Mouse (Mus musculus) ES-Bruce4 (cell line): ENCODE measurements around the gene Gm47985. TPM values are rescaled to one million over a fixed set of nuclear protein-coding genes. Genes with fewer than 3 reads are reported as not detected.
"Not testable (repeated sequence)": the region's sequence is repeated elsewhere in the genome, so short reads cannot be mapped to it uniquely, and the experiment has no call there.

Source experiments
- H3K27ac ChIP-seq: 2 replicates; pipeline ENCODE4 v1.5.1; 2012; ENCODE audit warnings: low read length, inconsistent platforms; ENCODE audit not compliant: insufficient read depth
- H3K27me3 ChIP-seq: 2 replicates; pipeline ENCODE4 v1.6.1; 2012; ENCODE audit warnings: mild to moderate bottlenecking, low read length, inconsistent platforms; ENCODE audit not compliant: control insufficient read depth, poor library complexity, insufficient read depth, severe bottlenecking
- H3K36me3 ChIP-seq: 2 replicates; pipeline ENCODE4 v1.6.1; 2012; ENCODE audit warnings: inconsistent platforms, mild to moderate bottlenecking, low read length, moderate library complexity; ENCODE audit not compliant: control insufficient read depth, poor library complexity, insufficient read depth, severe bottlenecking
- H3K4me1 ChIP-seq: one replicate; pipeline ENCODE4 v1.8.1; 2011; ENCODE audit warnings: low read length; ENCODE audit not compliant: control insufficient read depth, insufficient read depth
- H3K4me3 ChIP-seq: 2 replicates; pipeline ENCODE4 v1.5.1; 2011; ENCODE audit warnings: low read depth, mild to moderate bottlenecking, low read length
- H3K9ac ChIP-seq: 2 replicates; pipeline ENCODE4 v1.6.1; 2012; ENCODE audit warnings: low read depth, mild to moderate bottlenecking, inconsistent platforms; ENCODE audit not compliant: poor library complexity, severe bottlenecking
- H3K9me3 ChIP-seq: replicated peaks from 2 replicates; pipeline ENCODE4 v1.6.1; 2012; ENCODE audit warnings: mild to moderate bottlenecking, low read length, inconsistent platforms; ENCODE audit not compliant: control insufficient read depth, poor library complexity, insufficient read depth, severe bottlenecking
- CTCF ChIP-seq: IDR thresholded peaks from one replicate; pipeline ENCODE4 v1.8.1; 2011; ENCODE audit warnings: low read depth, low read length
- EP300 ChIP-seq: IDR thresholded peaks from 2 replicates; pipeline ENCODE4 v1.6.1; 2011; ENCODE audit warnings: low read depth, low read length; ENCODE audit not compliant: insufficient read depth
- POLR2A ChIP-seq: IDR thresholded peaks from one replicate; pipeline ENCODE4 v1.8.1; 2011; ENCODE audit warnings: low read length; ENCODE audit not compliant: insufficient read depth
- polyA plus RNA-seq: library from polyadenylated mRNA; stranded (reverse); fragments of >200 nt; gene quantifications from 2 replicates; pipeline ENCODE4 v1.2.4, GENCODE M21; 2011; ENCODE audit warnings: low read depth; ENCODE audit not compliant: missing spikeins, insufficient read depth, insufficient read length

The Gm47985 gene
- polyA plus RNA-seq, 1 experiment: not detected

GRCm38 (mm10) chr1:151208944-151209343 lies 26.6 kb downstream of the Gm47985 start:
- not testable (repeated sequence) for H3K9ac ChIP-seq, H3K4me1 ChIP-seq, H3K4me3 ChIP-seq, H3K9me3 ChIP-seq, H3K27ac ChIP-seq, H3K36me3 ChIP-seq, H3K27me3 ChIP-seq

GRCm38 (mm10) chr1:151209824-151210355 lies 27.6 kb downstream of the Gm47985 start, which contains the start of gene Gm47996:
Gm47996 (plus strand) TSS chr1:151210131.
- H3K27me3 ChIP-seq, H3K9me3 ChIP-seq, H3K36me3 ChIP-seq, H3K27ac ChIP-seq, H3K4me1 ChIP-seq, H3K9ac ChIP-seq, H3K4me3 ChIP-seq: not testable (repeated sequence)

GRCm38 (mm10) chr1:151211666-151212065 lies 29.3 kb downstream of the Gm47985 start:
- H3K27me3 ChIP-seq, H3K9ac ChIP-seq, H3K4me3 ChIP-seq, H3K9me3 ChIP-seq, H3K27ac ChIP-seq, H3K36me3 ChIP-seq, H3K4me1 ChIP-seq: not testable (repeated sequence)

- Histone ChIP-seq H3K4me1 (no peaks in the 10 kb centered on the region), H3K36me3 (no peaks in the 10 kb centered on the region), H3K9ac (no peak overlapping the region), H3K9me3 (no peaks in the 10 kb centered on the region), H3K27ac (no peak overlapping the region), H3K4me3 (no peak overlapping the region), H3K27me3 (no peaks in the 10 kb centered on the region; the same call in 1 of the 2 replicates)
- TF ChIP-seq POLR2A: no peak
- TF ChIP-seq CTCF: no peak
Measured at GRCm38 (mm10) chr1:151214862-151215261, 32.5 kb downstream of the Gm47985 start.

GRCm38 (mm10) chr1:151215985-151216384 lies 33.6 kb downstream of the Gm47985 start:
- H3K36me3 ChIP-seq: no peaks in the 10 kb centered on the region
- no peaks in the 10 kb centered on the region; the same call in 1 of the 2 replicates for H3K27me3 ChIP-seq
- no peaks in the 10 kb centered on the region for H3K4me1 ChIP-seq
- no peak overlapping the region for H3K4me3 ChIP-seq
- H3K9ac ChIP-seq: no peak overlapping the region
- H3K27ac ChIP-seq: no peak overlapping the region
- TF ChIP-seq EP300 (no peak), CTCF (no peak), POLR2A (no peak)
- no peaks in the 10 kb centered on the region for H3K9me3 ChIP-seq

GRCm38 (mm10) chr1:151216417-151216816 lies 34.1 kb downstream of the Gm47985 start:
- TF ChIP-seq POLR2A: no peak
- TF ChIP-seq EP300: no peak
- TF ChIP-seq CTCF: no peak
- no peaks in the 10 kb centered on the region; the same call in 1 of the 2 replicates for H3K27me3 ChIP-seq
- H3K4me3 ChIP-seq: no peak overlapping the region
- H3K36me3 ChIP-seq: no peaks in the 10 kb centered on the region
- H3K9ac ChIP-seq: no peak overlapping the region
- H3K4me1 ChIP-seq: no peaks in the 10 kb centered on the region
- H3K9me3 ChIP-seq: no peaks in the 10 kb centered on the region
- no peak overlapping the region for H3K27ac ChIP-seq

- H3K27me3 ChIP-seq: no peaks in the 10 kb centered on the region
- H3K27ac ChIP-seq: no peak overlapping the region
- H3K4me1 ChIP-seq: no peaks in the 10 kb centered on the region
- TF ChIP-seq POLR2A (no peak), CTCF (no peak), EP300 (no peak)
- H3K9me3 ChIP-seq: no peaks in the 10 kb centered on the region
- no peak overlapping the region for H3K4me3 ChIP-seq
- no peaks in the 10 kb centered on the region for H3K36me3 ChIP-seq
- H3K9ac ChIP-seq: no peak overlapping the region
Measured at GRCm38 (mm10) chr1:151219045-151219444, 36.7 kb downstream of the Gm47985 start.
